Mouse (Mus musculus) ES-Bruce4 (cell line): ENCODE data around the gene Soat1.

ENCODE experiments used
- CTCF ChIP-seq: IDR thresholded peaks from one replicate; pipeline ENCODE4 v1.8.1; 2011; ENCODE audit warnings: low read depth, low read length
- EP300 ChIP-seq: IDR thresholded peaks from 2 replicates; pipeline ENCODE4 v1.6.1; 2011; ENCODE audit warnings: low read depth, low read length; ENCODE audit not compliant: insufficient read depth
- POLR2A ChIP-seq: IDR thresholded peaks from one replicate; pipeline ENCODE4 v1.8.1; 2011; ENCODE audit warnings: low read length; ENCODE audit not compliant: insufficient read depth

GRCm38 (mm10) chr1:156520136-156520780, 46.1 kb upstream of the Soat1 start:
- no peak for TF ChIP-seq EP300
- no peak for TF ChIP-seq CTCF
- no peak for TF ChIP-seq POLR2A
